Mouse (Mus musculus): Measurements from ENCODE around the gene Vmn2r84. TPM values are rescaled to one million over a fixed set of nuclear protein-coding genes. Genes with fewer than 3 reads are reported as not detected.
A peak's percentile ranks its signal among the peaks of the same experiment; 100 is the strongest.
"Not testable (repeated sequence)": the region's sequence is repeated elsewhere in the genome, so short reads cannot be mapped to it uniquely, and the experiment has no call there.

The Vmn2r84 gene
- polyA plus RNA-seq (2015; fragmentation: Nextera tagmentation; extraction: Ambion mirVana): 0.01 TPM in 1 of 2 replicates, not detected in the other

DNA sequence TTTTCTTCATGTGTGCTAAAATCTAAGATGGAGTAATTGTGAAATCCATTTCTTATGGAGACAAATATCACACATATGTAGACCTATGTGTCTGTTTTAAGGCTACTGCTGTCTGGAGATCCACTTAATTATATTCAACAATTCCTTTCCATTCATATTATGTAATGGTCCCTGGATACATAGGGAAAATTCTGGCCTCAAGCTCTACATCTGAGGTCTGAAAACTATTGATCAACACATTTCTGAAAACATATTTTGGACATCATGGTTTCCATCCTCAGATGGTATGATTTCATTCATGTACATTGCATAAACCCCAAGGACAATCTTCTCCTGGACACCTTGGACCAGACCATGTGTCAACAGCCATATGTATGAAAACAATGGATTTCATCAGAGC is at the start of gene Vmn2r84:
Gene Vmn2r84 (minus strand): TSS at position 101 of the 400 bp plus-strand sequence.
- no peak within 1 kb of the TSS for H3K27ac ChIP-seq
- no peak for ATAC-seq (ENCODE audit: insufficient read depth, low FRiP score, low read depth)
- H3K36me3 ChIP-seq: no peaks in the 10 kb centered on the region
- no peaks in the 10 kb centered on the region for H3K4me1 ChIP-seq
- no peak within 1 kb of the TSS for H3K4me3 ChIP-seq (replicated peaks)
- H3K4me2 ChIP-seq: no peak within 1 kb of the TSS
- H3K27me3 ChIP-seq (replicated peaks): no peaks in the 10 kb centered on the region
- no peak within 1 kb of the TSS for H3K9ac ChIP-seq
- H3K9me3 ChIP-seq: no peaks in the 10 kb centered on the region

DNA sequence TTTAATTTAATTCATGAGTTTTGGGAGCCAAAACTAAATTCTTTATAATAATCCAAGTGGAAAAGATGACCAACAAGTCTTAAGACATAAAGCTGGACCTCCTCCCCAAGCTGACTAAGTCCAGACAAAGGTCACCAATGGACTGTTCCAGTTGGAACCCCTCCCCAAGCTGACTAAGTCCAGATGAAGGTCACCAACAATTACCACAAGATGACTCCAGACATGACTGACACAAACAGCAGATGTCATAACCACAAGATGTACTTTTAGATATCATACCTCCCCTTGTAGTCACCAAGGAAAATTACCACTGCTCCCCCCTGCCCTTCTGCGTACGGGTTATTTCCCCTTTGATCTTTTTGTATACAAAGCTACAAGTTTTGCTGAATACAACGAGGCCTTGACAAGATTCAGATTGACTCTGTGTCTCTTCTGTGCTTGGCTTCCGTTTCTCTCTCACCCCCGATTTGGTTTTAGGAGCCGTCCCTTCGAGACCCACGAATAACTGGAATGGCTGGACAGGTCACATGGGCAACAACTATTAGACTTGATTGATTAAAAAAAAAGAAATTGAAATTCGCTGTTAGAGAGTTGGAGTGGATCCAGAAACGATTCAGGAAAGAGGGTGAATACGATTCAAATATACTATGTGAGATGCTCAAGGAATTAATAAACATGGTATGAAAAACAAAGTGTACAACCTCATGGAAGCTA is 40.2 kb upstream of the Vmn2r84 start:
- H3K27me3 ChIP-seq (replicated peaks); ATAC-seq (ENCODE audit: insufficient read depth, low FRiP score, low read depth); H3K9ac ChIP-seq; H3K36me3 ChIP-seq; H3K4me3 ChIP-seq (replicated peaks); H3K4me2 ChIP-seq; H3K9me3 ChIP-seq; H3K27ac ChIP-seq; H3K4me1 ChIP-seq: not testable (repeated sequence)
- WGBS: 81% methylated on average over 11 of the region's 11 CpGs

DNA sequence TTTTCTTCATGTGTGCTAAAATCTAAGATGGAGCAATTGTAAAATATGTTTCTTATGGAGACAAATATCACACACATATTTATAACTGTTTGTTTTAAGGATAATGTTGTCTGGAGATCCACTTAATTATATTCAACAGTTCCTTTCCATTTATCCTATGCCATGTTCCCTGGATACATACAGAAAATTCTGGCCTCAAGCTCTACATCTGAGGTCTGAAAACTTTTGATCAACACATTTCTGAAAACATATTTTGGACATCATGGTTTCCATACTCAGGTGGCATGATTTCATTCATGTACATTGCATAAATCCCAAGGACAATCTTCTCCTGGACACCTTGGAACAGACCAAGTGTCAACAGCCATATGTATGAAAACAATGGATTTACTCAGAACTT is 35.5 kb upstream of the Vmn2r84 start, which contains the start of gene Vmn2r85:
Gene Vmn2r85 (minus strand): TSS at position 101 of the 400 bp plus-strand sequence.
- H3K27me3 ChIP-seq (replicated peaks); H3K4me2 ChIP-seq; H3K9me3 ChIP-seq; H3K9ac ChIP-seq; H3K4me3 ChIP-seq (replicated peaks); H3K36me3 ChIP-seq; H3K4me1 ChIP-seq; H3K27ac ChIP-seq; ATAC-seq (ENCODE audit: insufficient read depth, low FRiP score, low read depth): not testable (repeated sequence)

DNA sequence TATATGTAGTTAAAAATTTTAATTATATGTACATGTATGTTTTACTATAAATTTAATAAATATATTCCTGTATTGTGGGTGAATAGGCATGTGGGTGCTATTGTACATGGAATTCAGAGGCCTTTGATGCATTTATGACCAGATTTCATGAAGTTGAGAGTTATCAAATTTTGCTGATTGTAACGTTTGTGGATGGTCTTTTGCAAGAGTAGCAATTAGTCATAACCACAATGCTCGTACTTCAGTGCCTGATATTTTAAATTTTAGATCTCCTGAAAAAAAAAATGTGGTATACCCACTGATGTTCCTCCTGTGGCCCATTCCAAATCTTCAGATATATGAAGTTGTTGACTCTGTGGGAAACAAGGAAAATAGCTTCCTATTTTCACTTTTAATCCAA is 28.2 kb upstream of the Vmn2r84 start:
- ATAC-seq (ENCODE audit: insufficient read depth, low FRiP score, low read depth); H3K4me1 ChIP-seq; H3K4me3 ChIP-seq (replicated peaks); H3K27ac ChIP-seq; H3K9me3 ChIP-seq; H3K27me3 ChIP-seq (replicated peaks); H3K9ac ChIP-seq; H3K36me3 ChIP-seq; H3K4me2 ChIP-seq: not testable (repeated sequence)
- 78% methylated on average over 2 of the region's 2 CpGs for WGBS

DNA sequence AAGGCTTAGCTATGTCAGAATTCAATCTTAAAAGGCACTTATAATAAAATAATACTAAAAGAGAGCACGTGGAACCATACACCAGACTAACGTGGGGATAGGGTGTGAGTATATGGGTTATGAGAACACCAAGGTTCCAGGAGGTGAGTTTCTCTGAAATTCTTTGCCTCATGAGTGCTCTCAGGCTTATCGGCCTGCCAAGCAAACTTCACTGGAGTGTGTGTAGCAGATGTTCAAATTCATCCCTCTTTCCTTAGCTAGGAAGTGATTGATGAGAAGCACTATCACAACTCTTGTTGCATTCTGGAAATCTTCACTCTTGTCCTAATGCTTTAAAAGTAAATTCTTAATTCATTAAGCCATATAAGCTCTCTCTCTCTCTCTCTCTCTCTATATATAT is 26.3 kb upstream of the Vmn2r84 start:
- no peaks in the 10 kb centered on the region for H3K4me1 ChIP-seq
- H3K4me2 ChIP-seq: no peak overlapping the region
- no peak overlapping the region for H3K9ac ChIP-seq
- H3K27ac ChIP-seq: no peak overlapping the region
- 82% methylated on average over 3 of the region's 3 CpGs for WGBS
- H3K27me3 ChIP-seq (replicated peaks): no peaks in the 10 kb centered on the region
- no peaks in the 10 kb centered on the region for H3K36me3 ChIP-seq
- H3K9me3 ChIP-seq: no peaks in the 10 kb centered on the region
- no peak overlapping the region for H3K4me3 ChIP-seq (replicated peaks)
- no peak for ATAC-seq (ENCODE audit: insufficient read depth, low FRiP score, low read depth)

DNA sequence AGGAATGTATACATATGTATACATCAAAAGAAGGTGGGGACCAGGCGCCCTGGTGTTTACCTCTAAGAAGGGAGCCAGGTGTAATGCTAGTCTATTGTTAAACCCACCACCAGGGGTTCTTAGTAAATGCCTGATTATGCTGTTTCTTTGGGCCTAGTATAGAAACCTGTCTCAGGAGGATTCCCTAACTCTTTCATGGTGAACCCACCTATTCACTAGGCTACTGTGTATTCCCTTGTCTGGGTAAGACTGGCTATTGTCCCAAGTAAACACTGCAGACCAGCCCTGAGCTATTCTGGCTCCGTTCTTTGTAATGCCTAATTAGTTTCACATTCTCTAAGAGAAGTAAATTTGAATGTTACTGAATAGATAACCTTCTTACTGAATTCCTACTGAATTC is 25.8 kb upstream of the Vmn2r84 start:
- not testable (repeated sequence) for H3K27ac ChIP-seq; H3K9me3 ChIP-seq; H3K4me1 ChIP-seq; H3K27me3 ChIP-seq (replicated peaks); H3K4me3 ChIP-seq (replicated peaks); H3K4me2 ChIP-seq; ATAC-seq (ENCODE audit: insufficient read depth, low FRiP score, low read depth); H3K9ac ChIP-seq; H3K36me3 ChIP-seq
- 66% methylated on average over 2 of the region's 2 CpGs for WGBS

DNA sequence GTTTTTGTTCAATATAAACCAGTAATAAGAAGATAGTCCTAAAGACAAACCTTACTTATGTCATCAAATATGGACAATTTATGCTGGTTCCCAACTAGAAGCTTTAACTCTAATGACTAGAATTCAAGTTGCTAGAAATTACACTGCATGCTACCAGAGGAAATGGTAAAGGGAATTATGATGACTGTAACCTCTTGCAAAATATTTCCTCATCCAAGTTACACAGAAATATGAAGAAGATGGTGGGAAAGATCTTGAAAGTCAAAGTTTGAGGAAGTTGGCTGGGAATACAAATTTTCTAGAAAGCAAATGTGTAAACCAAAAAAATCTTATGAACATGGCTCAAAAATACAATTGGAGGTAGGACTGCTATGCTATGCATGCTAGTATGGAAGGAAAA is 22.2 kb upstream of the Vmn2r84 start:
- H3K4me3 ChIP-seq (replicated peaks); H3K27ac ChIP-seq; H3K27me3 ChIP-seq (replicated peaks); H3K9me3 ChIP-seq; H3K4me2 ChIP-seq; H3K36me3 ChIP-seq; ATAC-seq (ENCODE audit: insufficient read depth, low FRiP score, low read depth); H3K4me1 ChIP-seq; H3K9ac ChIP-seq: not testable (repeated sequence)

DNA sequence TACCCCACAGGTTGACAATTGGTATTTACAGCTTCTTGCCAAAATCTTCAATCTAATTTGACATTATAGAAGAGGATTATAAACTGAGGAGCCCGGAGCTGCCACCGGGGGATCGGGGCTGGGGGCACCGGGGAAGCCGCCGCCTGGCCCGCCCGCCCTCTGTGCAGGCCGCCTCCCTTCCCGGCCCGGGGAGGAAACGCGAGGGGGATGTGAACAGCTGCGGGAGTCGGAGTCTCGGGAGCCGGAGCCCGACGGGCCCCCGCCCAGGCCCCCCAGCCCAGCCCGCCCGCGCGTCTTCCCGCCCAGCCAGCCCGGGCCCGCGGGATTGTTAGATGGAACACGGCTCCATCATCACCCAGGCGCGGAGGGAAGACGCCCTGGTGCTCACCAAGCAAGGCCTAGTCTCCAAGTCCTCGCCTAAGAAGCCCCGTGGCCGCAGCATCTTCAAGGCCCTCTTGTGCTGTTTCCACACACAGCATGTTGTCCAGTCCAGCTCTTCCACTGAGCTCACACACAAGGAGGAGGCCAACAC is 18.1 kb upstream of the Vmn2r84 start:
- H3K9ac ChIP-seq; H3K9me3 ChIP-seq; H3K27ac ChIP-seq; H3K4me1 ChIP-seq; H3K4me3 ChIP-seq (replicated peaks); H3K4me2 ChIP-seq; H3K27me3 ChIP-seq (replicated peaks); H3K36me3 ChIP-seq: not testable (repeated sequence)
- ATAC-seq (ENCODE audit: insufficient read depth, low FRiP score, low read depth): peak; percentile 50
- WGBS: 56% methylated on average over 27 of the region's 35 CpGs

DNA sequence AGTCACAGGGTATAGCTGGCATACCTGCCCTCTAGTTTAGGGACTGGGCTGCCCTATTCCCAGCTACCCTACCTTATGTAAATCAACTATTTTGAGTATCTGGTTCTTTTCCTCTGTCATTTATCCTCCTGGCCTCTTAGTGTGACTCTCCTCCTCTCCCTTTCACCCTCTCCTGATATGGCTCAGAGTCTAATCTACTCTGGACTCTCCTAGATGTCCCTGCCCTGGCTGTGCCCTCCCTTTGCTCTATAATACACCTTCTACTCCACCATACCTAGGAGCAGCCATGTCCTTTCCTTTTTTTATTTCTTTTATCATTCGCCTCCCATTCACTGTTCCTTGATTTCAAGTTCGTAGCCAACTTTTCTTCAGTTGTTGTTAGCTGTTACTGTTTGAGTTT is 19.0 kb downstream of the Vmn2r84 start:
- Histone ChIP-seq H3K36me3 (no peaks in the 10 kb centered on the region), H3K4me3 (replicated peaks) (no peak overlapping the region), H3K4me1 (no peaks in the 10 kb centered on the region), H3K9me3 (no peaks in the 10 kb centered on the region), H3K27ac (no peak overlapping the region), H3K27me3 (replicated peaks) (no peaks in the 10 kb centered on the region), H3K4me2 (no peak overlapping the region), H3K9ac (no peak overlapping the region)
- WGBS: 88% methylated on average over 2 of the region's 2 CpGs
- ATAC-seq (ENCODE audit: insufficient read depth, low FRiP score, low read depth): no peak

DNA sequence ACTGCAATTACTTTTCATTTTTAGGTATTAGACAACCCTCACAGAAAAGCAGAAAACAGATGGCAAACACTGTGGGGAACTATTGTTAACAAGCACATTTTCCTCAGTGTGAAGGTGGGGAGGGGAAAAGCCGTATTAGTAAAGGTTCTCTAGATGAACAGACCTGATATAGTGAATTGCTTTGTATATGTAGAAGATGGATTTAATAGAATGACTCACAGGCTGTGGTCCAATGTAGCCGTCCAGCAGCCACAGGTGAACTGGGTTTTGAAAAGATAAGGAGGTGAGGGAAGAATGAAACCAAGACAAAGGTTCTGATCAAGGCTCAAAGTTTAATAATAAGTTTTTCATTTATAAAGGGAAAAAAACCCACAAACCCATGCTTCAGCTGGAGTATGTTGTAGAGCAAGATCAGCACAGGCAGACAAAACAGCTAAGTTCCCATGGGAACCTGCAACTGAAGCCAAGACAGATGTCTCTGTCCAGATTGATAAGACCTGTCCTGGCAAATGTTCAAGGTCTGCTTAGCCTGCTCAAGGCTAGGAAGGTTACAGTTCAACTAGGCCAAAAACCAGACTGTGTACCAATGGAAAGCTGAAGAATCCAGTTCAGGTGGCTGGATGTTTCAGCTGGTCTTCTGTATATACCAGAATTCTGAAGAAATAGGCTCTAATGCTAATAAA is 21.5 kb downstream of the Vmn2r84 start:
- ATAC-seq (ENCODE audit: insufficient read depth, low FRiP score, low read depth): peak; percentile 63; the same call in 1 of the 2 replicates
- H3K27ac ChIP-seq: no peak overlapping the region
- no peak overlapping the region for H3K9ac ChIP-seq
- WGBS: 67% methylated on average over 2 of the region's 2 CpGs
- H3K27me3 ChIP-seq (replicated peaks): no peaks in the 10 kb centered on the region
- H3K4me2 ChIP-seq: no peak overlapping the region
- no peak overlapping the region for H3K4me3 ChIP-seq (replicated peaks)
- no peaks in the 10 kb centered on the region for H3K36me3 ChIP-seq
- no peaks in the 10 kb centered on the region for H3K4me1 ChIP-seq
- H3K9me3 ChIP-seq: no peaks in the 10 kb centered on the region

DNA sequence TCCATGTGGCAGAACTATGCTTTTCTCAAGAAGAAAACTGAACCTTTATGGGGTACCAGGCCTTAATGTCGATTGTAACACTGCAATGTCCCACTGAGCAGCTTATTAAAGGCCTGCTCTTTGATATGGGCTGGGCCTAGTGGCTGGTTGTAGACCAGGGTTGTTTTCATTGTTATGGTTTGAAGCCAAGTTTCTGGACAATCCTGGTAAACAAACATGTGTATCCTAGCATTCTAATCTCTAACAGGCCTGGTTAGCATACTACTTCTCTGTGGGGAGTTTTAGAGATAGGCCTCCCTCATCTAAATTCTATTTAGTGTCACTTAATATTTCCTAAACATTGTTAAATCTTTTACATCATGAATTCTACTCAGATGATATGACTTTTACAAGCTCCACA is 22.5 kb downstream of the Vmn2r84 start:
- Histone ChIP-seq H3K27ac (no peak overlapping the region), H3K27me3 (replicated peaks) (no peaks in the 10 kb centered on the region), H3K4me2 (no peak overlapping the region), H3K4me3 (replicated peaks) (no peak overlapping the region), H3K9ac (no peak overlapping the region), H3K9me3 (no peaks in the 10 kb centered on the region), H3K36me3 (no peaks in the 10 kb centered on the region), H3K4me1 (no peaks in the 10 kb centered on the region)
- no peak for ATAC-seq (ENCODE audit: insufficient read depth, low FRiP score, low read depth)
- 66% methylated on average over 1 of the region's 1 CpGs for WGBS

DNA sequence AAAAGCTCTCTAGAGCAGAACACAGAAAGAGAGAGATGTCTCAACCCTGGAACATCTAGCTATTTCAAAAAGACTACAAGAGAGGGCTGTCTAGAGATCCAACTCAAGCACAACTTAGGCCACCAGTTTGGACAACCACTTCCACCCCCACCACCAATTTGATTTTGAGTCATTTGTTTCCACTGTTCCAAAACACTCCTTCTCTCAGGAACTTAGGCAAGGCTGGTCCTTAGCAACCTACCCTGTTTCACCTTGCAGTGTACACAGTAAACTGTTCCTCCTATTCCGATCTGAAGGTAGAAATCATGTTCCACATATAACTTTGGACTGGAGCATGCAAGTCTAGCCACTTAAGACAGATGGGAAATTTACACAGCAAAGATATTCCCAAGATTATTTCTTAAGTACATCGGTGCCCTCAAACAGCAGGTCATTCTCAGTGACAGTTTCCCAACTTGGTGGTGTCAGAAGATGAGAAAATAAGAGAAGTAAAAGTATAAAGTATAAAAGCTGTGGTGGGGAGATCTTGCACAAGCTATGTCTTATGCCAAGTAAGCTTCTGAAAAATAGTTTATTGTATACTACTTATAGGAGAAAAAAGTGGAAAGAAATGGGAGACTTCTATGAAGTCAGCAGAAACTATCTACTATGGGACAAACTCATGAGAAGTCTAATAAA is 24.0 kb downstream of the Vmn2r84 start:
- no peak for ATAC-seq (ENCODE audit: insufficient read depth, low FRiP score, low read depth)
- H3K4me3 ChIP-seq (replicated peaks): no peak overlapping the region
- H3K27ac ChIP-seq: no peak overlapping the region
- no peaks in the 10 kb centered on the region for H3K36me3 ChIP-seq
- H3K27me3 ChIP-seq (replicated peaks): no peaks in the 10 kb centered on the region
- H3K4me1 ChIP-seq: no peaks in the 10 kb centered on the region
- no peak overlapping the region for H3K4me2 ChIP-seq
- H3K9ac ChIP-seq: no peak overlapping the region
- WGBS: 85% methylated on average over 2 of the region's 2 CpGs
- no peaks in the 10 kb centered on the region for H3K9me3 ChIP-seq

All from stomach, embryonic 15.5 days (tissue).